Mouse (Mus musculus): ENCODE results near the gene Usp46. TPM values are rescaled to one million over a fixed set of nuclear protein-coding genes. Genes with fewer than 3 reads are reported as not detected.
"Not testable (repeated sequence)": the region's sequence is repeated elsewhere in the genome, so short reads cannot be mapped to it uniquely, and the experiment has no call there.

Gene Usp46
- total and polyA plus RNA-seq, 3 experiments: 14.5 to 23.6 TPM; not detected in 1

DNA sequence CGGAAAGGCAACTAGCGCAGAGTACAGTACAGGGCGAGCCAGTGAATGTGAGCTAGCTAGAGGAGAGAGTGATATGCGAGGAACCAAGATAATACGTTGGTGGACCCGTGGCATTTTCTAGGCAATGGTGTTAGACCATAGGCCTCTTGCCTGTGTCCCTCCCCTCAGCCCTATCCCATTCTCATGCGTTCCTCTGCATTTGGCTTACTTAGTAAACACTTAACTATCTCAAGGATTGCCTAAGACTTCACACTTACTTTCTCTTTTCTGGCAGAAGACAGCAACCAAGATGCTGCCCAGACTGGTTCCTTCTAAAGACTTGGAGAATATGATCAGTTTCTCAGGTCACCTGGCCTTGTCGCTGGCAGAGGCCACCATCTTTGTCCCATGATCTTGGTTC is 98.9 kb downstream of the Usp46 start:
- no peak for DNase-seq (ENCODE audit: low read depth, low spot score)
- peaks cover 0 to 2% of the 10 kb centered on the region in 2 experiments; a peak in 2 of 4 replicates for H3K27me3 ChIP-seq (ENCODE audit: control insufficient read depth in 1 of 2, insufficient read depth in 2 of 2, low read length in 2 of 2)
- no peaks in the 10 kb centered on the region for H3K4me1 ChIP-seq (ENCODE audit: control insufficient read depth in 1 of 2, insufficient read depth in 2 of 2, low read length in 2 of 2)
- H3K36me3 ChIP-seq (ENCODE audit: control insufficient read depth in 1 of 2, insufficient read depth in 2 of 2, low read length in 2 of 2): no peaks in the 10 kb centered on the region
- no peak overlapping the region for H3K27ac ChIP-seq (ENCODE audit: control insufficient read depth, low read depth, low read length)
- H3K79me2 ChIP-seq (ENCODE audit: control insufficient read depth, insufficient read depth, low read length, poor library complexity): no peaks in the 10 kb centered on the region
- TF ChIP-seq MAZ (IDR thresholded peaks at IDR 0.05; ENCODE audit: low read depth, low read length): no peak
- H3K4me3 ChIP-seq (ENCODE audit: control insufficient read depth in 1 of 2, insufficient read depth in 1 of 2, low read depth in 2 of 2, low read length in 2 of 2): no peak overlapping the region
- no peaks in the 10 kb centered on the region for H3K9me3 ChIP-seq (replicated peaks; ENCODE audit: insufficient read depth, low read length)
- no peak overlapping the region for H3K9ac ChIP-seq (ENCODE audit: control insufficient read depth, low read depth, low read length, poor library complexity, severe bottlenecking)

DNA sequence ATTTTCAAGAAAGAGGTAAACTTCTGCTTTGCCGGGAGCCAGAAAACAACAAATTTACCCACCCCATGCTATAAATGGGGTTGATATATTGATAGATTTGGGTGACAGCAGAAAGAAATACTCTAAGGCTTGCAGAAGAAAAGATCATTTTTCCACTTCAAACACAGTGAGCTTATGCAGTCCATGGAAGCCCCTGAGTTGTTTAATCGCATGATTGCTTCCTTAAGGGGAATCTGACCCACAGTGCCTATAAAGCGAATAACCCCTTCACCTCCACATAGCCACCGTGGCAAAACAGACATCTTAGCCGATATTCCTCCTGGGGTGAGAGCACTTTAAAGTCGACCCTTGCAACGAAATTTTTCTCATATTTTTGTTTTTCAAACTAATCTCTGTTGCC is 108.5 kb downstream of the Usp46 start:
- no peaks in the 10 kb centered on the region for H3K79me2 ChIP-seq (ENCODE audit: control insufficient read depth, insufficient read depth, low read length, poor library complexity)
- H3K36me3 ChIP-seq (ENCODE audit: control insufficient read depth in 1 of 2, insufficient read depth in 2 of 2, low read length in 2 of 2): no peaks in the 10 kb centered on the region
- no peak overlapping the region for H3K9ac ChIP-seq (ENCODE audit: control insufficient read depth, low read depth, low read length, poor library complexity, severe bottlenecking)
- no peak for TF ChIP-seq TCF12 (IDR thresholded peaks at IDR 0.05; ENCODE audit: low read depth, low read length)
- no peak for TF ChIP-seq KAT2A (conservative IDR thresholded peaks at IDR 0.05; ENCODE audit: low read depth, low read length)
- TF ChIP-seq HCFC1 (IDR thresholded peaks at IDR 0.05; ENCODE audit: low read depth, low read length): no peak
- TF ChIP-seq POLR2AphosphoS2 (IDR thresholded peaks at IDR 0.05; ENCODE audit: low read length): no peak
- TF ChIP-seq POLR2A (IDR thresholded peaks at IDR 0.05; ENCODE audit: control insufficient read depth in 1 of 2, insufficient read depth in 1 of 2, low read depth in 1 of 2, low read length in 2 of 2, poor library complexity in 1 of 2): no peak
- TF ChIP-seq RAD21 (IDR thresholded peaks at IDR 0.05; ENCODE audit: low read depth, low read length): no peak
- TF ChIP-seq CHD2 (IDR thresholded peaks at IDR 0.05; ENCODE audit: low read length): no peak
- TF ChIP-seq USF2 (IDR thresholded peaks at IDR 0.05; ENCODE audit: borderline replicate concordance in 1 of 2, insufficient read depth in 1 of 2, low read depth in 1 of 2, low read length in 2 of 2): no peak
- TF ChIP-seq CTCF (IDR thresholded peaks at IDR 0.05 in 2 of 3, conservative IDR thresholded peaks at IDR 0.05 in 1 of 3; ENCODE audit: control insufficient read depth in 1 of 3, insufficient read depth in 1 of 3, low read depth in 2 of 3, low read length in 3 of 3, poor library complexity in 1 of 3, severe bottlenecking in 1 of 3): no peak
- no peak for TF ChIP-seq POLR2AphosphoS5 (IDR thresholded peaks at IDR 0.05; ENCODE audit: borderline replicate concordance, low read depth, low read length)
- no peak for TF ChIP-seq NELFE (IDR thresholded peaks at IDR 0.05; ENCODE audit: low read depth, low read length)
- TF ChIP-seq EP300 (IDR thresholded peaks at IDR 0.05; ENCODE audit: low read depth in 1 of 2, low read length in 2 of 2): no peak
- no peak for TF ChIP-seq ZNF384 (IDR thresholded peaks at IDR 0.05; ENCODE audit: low read depth, low read length)
- TF ChIP-seq ETS1 (IDR thresholded peaks at IDR 0.05; ENCODE audit: low read depth, low read length): no peak
- no peaks in the 10 kb centered on the region for H3K4me1 ChIP-seq (ENCODE audit: control insufficient read depth in 1 of 2, insufficient read depth in 2 of 2, low read length in 2 of 2)
- no peak for DNase-seq (ENCODE audit: low read depth, low spot score)
- no peak overlapping the region for H3K4me3 ChIP-seq (ENCODE audit: control insufficient read depth in 1 of 2, insufficient read depth in 1 of 2, low read depth in 2 of 2, low read length in 2 of 2)
- H3K27me3 ChIP-seq (ENCODE audit: control insufficient read depth in 1 of 2, insufficient read depth in 2 of 2, low read length in 2 of 2): peaks cover 3 to 5% of the 10 kb centered on the region in 2 experiments; a peak in 3 of 4 replicates
- no peak overlapping the region for H3K27ac ChIP-seq (ENCODE audit: control insufficient read depth, low read depth, low read length)
- H3K9me3 ChIP-seq (replicated peaks; ENCODE audit: insufficient read depth, low read length): no peaks in the 10 kb centered on the region

DNA sequence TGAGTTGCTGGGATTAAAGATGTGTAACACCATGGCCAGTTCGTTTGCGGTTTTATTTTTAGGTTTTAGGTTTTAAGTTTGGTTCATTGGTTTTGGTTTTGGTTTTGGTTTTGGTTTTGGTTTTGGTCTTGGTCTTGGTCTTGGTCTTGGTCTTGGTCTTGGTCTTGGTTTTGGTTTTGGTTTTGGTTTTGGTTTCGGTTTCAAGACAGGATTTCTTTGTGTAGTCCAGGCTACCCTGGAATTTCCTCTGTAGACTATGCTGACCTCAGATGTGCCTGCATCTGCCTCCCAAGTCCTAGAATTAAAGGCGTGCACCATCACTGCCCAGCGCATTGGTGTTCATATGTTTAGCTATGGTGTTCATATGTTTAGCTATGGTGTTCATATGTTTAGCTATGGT is 109.6 kb downstream of the Usp46 start:
- not testable (repeated sequence) for H3K9ac ChIP-seq (ENCODE audit: control insufficient read depth, low read depth, low read length, poor library complexity, severe bottlenecking); H3K27me3 ChIP-seq (ENCODE audit: control insufficient read depth in 1 of 2, insufficient read depth in 2 of 2, low read length in 2 of 2); H3K27ac ChIP-seq (ENCODE audit: control insufficient read depth, low read depth, low read length); DNase-seq (ENCODE audit: low read depth, low spot score); H3K36me3 ChIP-seq (ENCODE audit: control insufficient read depth in 1 of 2, insufficient read depth in 2 of 2, low read length in 2 of 2); H3K9me3 ChIP-seq (replicated peaks; ENCODE audit: insufficient read depth, low read length); H3K79me2 ChIP-seq (ENCODE audit: control insufficient read depth, insufficient read depth, low read length, poor library complexity); H3K4me3 ChIP-seq (ENCODE audit: control insufficient read depth in 1 of 2, insufficient read depth in 1 of 2, low read depth in 2 of 2, low read length in 2 of 2); H3K4me1 ChIP-seq (ENCODE audit: control insufficient read depth in 1 of 2, insufficient read depth in 2 of 2, low read length in 2 of 2)

Data from MEL (cell line).